Mouse (Mus musculus): ENCODE measurements at regions not wholly inside any gene's neighbourhood (a gene's known extent, or its start where the extent isn't known, plus 50 kb on each side); places are given as distances from the start of the nearest gene placed in this dataset.

DNA sequence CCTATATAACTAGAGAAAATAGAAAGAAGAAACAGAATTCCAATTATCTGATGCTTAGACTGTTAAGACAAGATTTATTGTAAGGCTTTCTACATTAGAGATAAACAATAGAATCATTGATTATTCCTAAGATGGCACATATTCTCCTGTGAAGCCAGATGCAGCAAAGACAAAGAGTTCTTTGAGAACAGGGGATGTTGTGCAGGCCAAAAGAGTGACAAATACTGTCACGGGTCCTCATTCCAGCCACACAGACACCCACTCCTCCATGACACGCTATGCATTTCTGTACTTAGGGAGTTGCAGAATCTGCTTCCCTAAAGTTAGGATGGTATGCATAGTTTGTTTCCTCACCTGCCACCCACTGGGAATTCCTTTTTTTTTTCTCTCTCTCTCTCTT, 245.2 kb downstream of the Sv2b start:
- Histone ChIP-seq H3K27me3 (replicated peaks; ENCODE audit: control insufficient read depth, insufficient read depth, low read length) (no peaks in the 10 kb centered on the region), H3K9ac (ENCODE audit: low read length) (no peak overlapping the region), H3K4me3 (ENCODE audit: low read depth, low read length) (no peak overlapping the region), H3K9me3 (replicated peaks; ENCODE audit: control insufficient read depth, low read length) (no peaks in the 10 kb centered on the region), H3K36me3 (ENCODE audit: control insufficient read depth, insufficient read depth, low read length) (no peaks in the 10 kb centered on the region), H3K4me2 (ENCODE audit: low read length) (no peak overlapping the region), H3K27ac (ENCODE audit: low read depth, low read length) (no peak overlapping the region), H3K4me1 (ENCODE audit: control insufficient read depth, insufficient read depth, low read length) (no peaks in the 10 kb centered on the region)
- 69% methylated on average over 2 of the region's 2 CpGs for WGBS
- DNase-seq (ENCODE audit: low spot score) (no peak), ATAC-seq (no peak)

DNA sequence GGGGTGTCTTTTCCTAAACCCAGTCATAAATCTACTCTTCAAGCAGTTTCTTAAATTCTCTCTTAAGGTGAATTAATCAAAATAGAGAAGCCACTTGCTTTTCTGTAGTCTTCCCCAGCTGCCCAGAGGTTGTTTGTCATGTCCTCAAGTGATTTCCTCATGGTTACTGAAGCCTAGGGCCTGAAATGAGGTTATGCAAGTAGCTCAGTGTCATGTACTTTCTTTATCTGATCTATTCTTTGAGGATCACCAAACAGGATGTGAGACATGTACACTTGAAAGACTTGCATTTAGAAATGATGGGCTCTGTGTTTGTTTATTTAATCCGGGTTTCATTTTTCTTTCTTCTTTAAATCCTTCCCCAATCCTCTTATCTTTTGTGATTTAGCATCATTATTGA, 258.8 kb downstream of the Sv2b start:
- H3K27me3 ChIP-seq (replicated peaks; ENCODE audit: control insufficient read depth, insufficient read depth, low read length): no peaks in the 10 kb centered on the region
- H3K4me3 ChIP-seq (ENCODE audit: low read depth, low read length): no peak overlapping the region
- no peak overlapping the region for H3K4me2 ChIP-seq (ENCODE audit: low read length)
- WGBS: 91% methylated on average over 1 of the region's 1 CpGs
- DNase-seq (ENCODE audit: low spot score) (no peak), ATAC-seq (no peak)
- H3K36me3 ChIP-seq (ENCODE audit: control insufficient read depth, insufficient read depth, low read length): no peaks in the 10 kb centered on the region
- no peak overlapping the region for H3K27ac ChIP-seq (ENCODE audit: low read depth, low read length)
- H3K4me1 ChIP-seq (ENCODE audit: control insufficient read depth, insufficient read depth, low read length): no peaks in the 10 kb centered on the region
- no peaks in the 10 kb centered on the region for H3K9me3 ChIP-seq (replicated peaks; ENCODE audit: control insufficient read depth, low read length)
- H3K9ac ChIP-seq (ENCODE audit: low read length): no peak overlapping the region

GRCm38 (mm10) chr7:75049751-75050150, 259.3 kb downstream of the Sv2b start:
- Histone ChIP-seq H3K4me3 (ENCODE audit: low read depth, low read length) (no peak overlapping the region), H3K36me3 (ENCODE audit: control insufficient read depth, insufficient read depth, low read length) (no peaks in the 10 kb centered on the region), H3K4me1 (ENCODE audit: control insufficient read depth, insufficient read depth, low read length) (no peaks in the 10 kb centered on the region), H3K9ac (ENCODE audit: low read length) (no peak overlapping the region), H3K27me3 (replicated peaks; ENCODE audit: control insufficient read depth, insufficient read depth, low read length) (no peaks in the 10 kb centered on the region), H3K9me3 (replicated peaks; ENCODE audit: control insufficient read depth, low read length) (no peaks in the 10 kb centered on the region), H3K27ac (ENCODE audit: low read depth, low read length) (no peak overlapping the region), H3K4me2 (ENCODE audit: low read length) (no peak overlapping the region)
- WGBS: 96% methylated on average over 5 of the region's 5 CpGs
- no peak for DNase-seq (ENCODE audit: low spot score)
- ATAC-seq: no peak

DNA sequence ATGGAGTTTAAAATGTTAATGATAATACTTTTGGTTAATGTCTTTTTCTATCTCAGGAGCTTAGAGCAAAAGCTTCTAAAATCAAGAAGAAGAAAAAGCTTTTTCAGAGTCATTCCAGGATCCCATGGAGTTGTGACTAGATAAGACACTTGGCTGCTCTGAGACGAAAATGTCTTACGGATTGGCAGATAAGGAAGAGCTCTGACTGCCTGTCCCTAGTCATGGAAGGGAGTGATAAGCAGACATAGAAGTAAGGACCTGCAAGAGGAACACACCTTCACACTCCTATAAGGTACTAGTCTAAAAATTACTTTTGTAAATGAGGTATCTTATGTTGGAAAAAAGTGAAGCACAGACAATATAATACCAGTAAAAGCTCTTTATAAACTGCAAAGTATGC, 260.2 kb downstream of the Sv2b start:
- DNase-seq (ENCODE audit: low spot score): no peak
- H3K9me3 ChIP-seq (replicated peaks; ENCODE audit: control insufficient read depth, low read length): no peaks in the 10 kb centered on the region
- no peak overlapping the region for H3K27ac ChIP-seq (ENCODE audit: low read depth, low read length)
- no peak overlapping the region for H3K4me3 ChIP-seq (ENCODE audit: low read depth, low read length)
- H3K9ac ChIP-seq (ENCODE audit: low read length): no peak overlapping the region
- no peaks in the 10 kb centered on the region for H3K4me1 ChIP-seq (ENCODE audit: control insufficient read depth, insufficient read depth, low read length)
- H3K27me3 ChIP-seq (replicated peaks; ENCODE audit: control insufficient read depth, insufficient read depth, low read length): no peaks in the 10 kb centered on the region
- no peak for ATAC-seq
- H3K4me2 ChIP-seq (ENCODE audit: low read length): no peak overlapping the region
- no peaks in the 10 kb centered on the region for H3K36me3 ChIP-seq (ENCODE audit: control insufficient read depth, insufficient read depth, low read length)
- 92% methylated on average over 2 of the region's 2 CpGs for WGBS

DNA sequence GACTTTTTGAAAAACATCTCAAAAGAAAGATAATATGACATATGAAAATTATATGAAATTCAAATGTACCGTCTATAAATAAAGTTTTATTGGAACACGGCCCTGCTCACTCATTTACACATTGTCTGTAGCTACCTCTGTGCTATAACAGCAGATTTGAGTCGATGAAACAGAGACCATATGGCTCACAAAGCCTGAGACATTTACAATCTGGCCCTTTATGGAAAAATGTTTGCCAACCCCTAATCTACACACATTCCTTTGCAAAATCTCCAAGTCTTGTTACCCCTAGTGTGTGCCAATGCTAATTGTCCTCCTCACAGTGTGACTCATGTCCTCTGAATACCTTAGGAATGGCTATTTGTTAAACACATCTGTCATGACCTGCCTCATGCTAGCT, 261.2 kb downstream of the Sv2b start:
- no peaks in the 10 kb centered on the region for H3K9me3 ChIP-seq (replicated peaks; ENCODE audit: control insufficient read depth, low read length)
- WGBS: 72% methylated on average over 3 of the region's 3 CpGs
- H3K4me3 ChIP-seq (ENCODE audit: low read depth, low read length): no peak overlapping the region
- H3K36me3 ChIP-seq (ENCODE audit: control insufficient read depth, insufficient read depth, low read length): no peaks in the 10 kb centered on the region
- peak; percentile 43 for DNase-seq (ENCODE audit: low spot score)
- no peaks in the 10 kb centered on the region for H3K27me3 ChIP-seq (replicated peaks; ENCODE audit: control insufficient read depth, insufficient read depth, low read length)
- no peak overlapping the region for H3K27ac ChIP-seq (ENCODE audit: low read depth, low read length)
- H3K4me2 ChIP-seq (ENCODE audit: low read length): no peak overlapping the region
- ATAC-seq: no peak
- no peak overlapping the region for H3K9ac ChIP-seq (ENCODE audit: low read length)
- no peaks in the 10 kb centered on the region for H3K4me1 ChIP-seq (ENCODE audit: control insufficient read depth, insufficient read depth, low read length)

- DNase-seq (ENCODE audit: low spot score) (no peak), ATAC-seq (no peak)
- Histone ChIP-seq H3K27me3 (replicated peaks; ENCODE audit: control insufficient read depth, insufficient read depth, low read length) (no peaks in the 10 kb centered on the region), H3K27ac (ENCODE audit: low read depth, low read length) (no peak overlapping the region), H3K4me3 (ENCODE audit: low read depth, low read length) (no peak overlapping the region), H3K9ac (ENCODE audit: low read length) (no peak overlapping the region), H3K9me3 (replicated peaks; ENCODE audit: control insufficient read depth, low read length) (no peaks in the 10 kb centered on the region), H3K36me3 (ENCODE audit: control insufficient read depth, insufficient read depth, low read length) (no peaks in the 10 kb centered on the region), H3K4me2 (ENCODE audit: low read length) (no peak overlapping the region), H3K4me1 (ENCODE audit: control insufficient read depth, insufficient read depth, low read length) (no peaks in the 10 kb centered on the region)
- WGBS: 93% methylated on average over 6 of the region's 6 CpGs
Observed at GRCm38 (mm10) chr7:75040871-75041270, 268.2 kb downstream of the Sv2b start.

GRCm38 (mm10) chr7:75026191-75026590, 282.9 kb downstream of the Sv2b start:
- H3K36me3 ChIP-seq (ENCODE audit: control insufficient read depth, insufficient read depth, low read length): no peaks in the 10 kb centered on the region
- no peak overlapping the region for H3K4me2 ChIP-seq (ENCODE audit: low read length)
- no peak overlapping the region for H3K4me3 ChIP-seq (ENCODE audit: low read depth, low read length)
- H3K27ac ChIP-seq (ENCODE audit: low read depth, low read length): no peak overlapping the region
- H3K9ac ChIP-seq (ENCODE audit: low read length): no peak overlapping the region
- ATAC-seq: no peak
- no peaks in the 10 kb centered on the region for H3K27me3 ChIP-seq (replicated peaks; ENCODE audit: control insufficient read depth, insufficient read depth, low read length)
- no peaks in the 10 kb centered on the region for H3K4me1 ChIP-seq (ENCODE audit: control insufficient read depth, insufficient read depth, low read length)
- no peak for DNase-seq (ENCODE audit: low spot score)
- WGBS: 17% methylated on average over 2 of the region's 2 CpGs
- H3K9me3 ChIP-seq (replicated peaks; ENCODE audit: control insufficient read depth, low read length): no peaks in the 10 kb centered on the region

- H3K9me3 ChIP-seq (replicated peaks; ENCODE audit: control insufficient read depth, low read length): no peaks in the 10 kb centered on the region
- no peaks in the 10 kb centered on the region for H3K36me3 ChIP-seq (ENCODE audit: control insufficient read depth, insufficient read depth, low read length)
- no peak overlapping the region for H3K4me3 ChIP-seq (ENCODE audit: low read depth, low read length)
- no peaks in the 10 kb centered on the region for H3K4me1 ChIP-seq (ENCODE audit: control insufficient read depth, insufficient read depth, low read length)
- no peak overlapping the region for H3K9ac ChIP-seq (ENCODE audit: low read length)
- no peak for ATAC-seq
- DNase-seq (ENCODE audit: low spot score): no peak
- no peak overlapping the region for H3K4me2 ChIP-seq (ENCODE audit: low read length)
- WGBS: 57% methylated on average over 6 of the region's 6 CpGs
- H3K27me3 ChIP-seq (replicated peaks; ENCODE audit: control insufficient read depth, insufficient read depth, low read length): no peaks in the 10 kb centered on the region
- no peak overlapping the region for H3K27ac ChIP-seq (ENCODE audit: low read depth, low read length)
Observed at GRCm38 (mm10) chr7:75021966-75022365, 287.1 kb downstream of the Sv2b start.

DNA sequence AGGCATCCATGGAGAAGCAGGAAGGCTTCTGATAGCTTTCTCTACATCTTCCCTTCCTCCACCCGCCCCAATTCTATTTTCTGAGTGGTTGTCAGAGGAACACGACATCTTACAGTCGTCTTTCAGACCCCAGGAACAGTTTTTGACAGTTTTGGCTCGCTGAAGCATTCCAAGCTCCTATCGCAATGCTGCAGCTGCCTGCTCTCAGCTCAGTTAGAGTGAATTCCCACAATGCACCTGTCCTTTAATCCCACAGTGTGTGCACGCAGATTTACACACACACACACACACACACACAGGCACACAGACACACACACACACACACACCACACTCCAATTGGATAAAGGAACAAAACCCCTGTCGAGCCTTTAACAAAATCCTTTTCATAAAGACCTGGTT, 290.4 kb downstream of the Sv2b start:
- Histone ChIP-seq H3K27ac (ENCODE audit: low read depth, low read length) (no peak overlapping the region; the same call in 1 of the 2 replicates), H3K4me1 (ENCODE audit: control insufficient read depth, insufficient read depth, low read length) (no peaks in the 10 kb centered on the region), H3K4me2 (ENCODE audit: low read length) (no peak overlapping the region), H3K4me3 (ENCODE audit: low read depth, low read length) (no peak overlapping the region), H3K27me3 (replicated peaks; ENCODE audit: control insufficient read depth, insufficient read depth, low read length) (no peaks in the 10 kb centered on the region), H3K36me3 (ENCODE audit: control insufficient read depth, insufficient read depth, low read length) (no peaks in the 10 kb centered on the region), H3K9me3 (replicated peaks; ENCODE audit: control insufficient read depth, low read length) (no peaks in the 10 kb centered on the region), H3K9ac (ENCODE audit: low read length) (no peak overlapping the region)
- DNase-seq (ENCODE audit: low spot score) (peak; percentile 58), ATAC-seq (peak; percentile 62)
- WGBS: 25% methylated on average over 7 of the region's 7 CpGs

DNA sequence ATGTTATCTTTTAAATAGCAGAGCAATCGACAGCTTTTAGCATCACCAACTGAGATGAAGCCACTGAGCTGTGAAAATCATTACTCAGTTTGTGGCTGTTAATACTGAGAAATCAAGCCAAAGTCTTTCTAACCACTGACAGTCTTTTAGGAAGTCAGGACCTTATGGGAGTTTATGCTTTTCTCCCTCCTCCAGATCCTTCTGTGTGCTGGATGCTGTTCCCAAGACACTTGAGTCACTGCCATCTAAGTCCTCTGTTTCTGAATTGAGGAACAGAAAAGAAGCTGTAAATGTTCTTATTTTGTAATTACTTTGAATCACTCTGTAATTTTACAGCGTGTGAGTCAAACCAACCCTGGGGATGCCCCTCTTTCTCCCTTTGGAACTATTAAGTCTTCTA, 300.6 kb downstream of the Sv2b start:
- ATAC-seq (no peak), DNase-seq (ENCODE audit: low spot score) (no peak)
- Histone ChIP-seq H3K27me3 (replicated peaks; ENCODE audit: control insufficient read depth, insufficient read depth, low read length) (no peaks in the 10 kb centered on the region), H3K36me3 (ENCODE audit: control insufficient read depth, insufficient read depth, low read length) (no peaks in the 10 kb centered on the region), H3K9ac (ENCODE audit: low read length) (no peak overlapping the region), H3K4me2 (ENCODE audit: low read length) (no peak overlapping the region), H3K4me1 (ENCODE audit: control insufficient read depth, insufficient read depth, low read length) (no peaks in the 10 kb centered on the region), H3K4me3 (ENCODE audit: low read depth, low read length) (no peak overlapping the region), H3K27ac (ENCODE audit: low read depth, low read length) (no peak overlapping the region), H3K9me3 (replicated peaks; ENCODE audit: control insufficient read depth, low read length) (no peaks in the 10 kb centered on the region)
- 81% methylated on average over 2 of the region's 2 CpGs for WGBS
